Mouse (Mus musculus): ENCODE measurements around the gene Adk. TPM values are rescaled to one million over a fixed set of nuclear protein-coding genes. Genes with fewer than 3 reads are reported as not detected.

Adk gene
- polyA plus RNA-seq, 1 experiment: 21.0 TPM

DNA sequence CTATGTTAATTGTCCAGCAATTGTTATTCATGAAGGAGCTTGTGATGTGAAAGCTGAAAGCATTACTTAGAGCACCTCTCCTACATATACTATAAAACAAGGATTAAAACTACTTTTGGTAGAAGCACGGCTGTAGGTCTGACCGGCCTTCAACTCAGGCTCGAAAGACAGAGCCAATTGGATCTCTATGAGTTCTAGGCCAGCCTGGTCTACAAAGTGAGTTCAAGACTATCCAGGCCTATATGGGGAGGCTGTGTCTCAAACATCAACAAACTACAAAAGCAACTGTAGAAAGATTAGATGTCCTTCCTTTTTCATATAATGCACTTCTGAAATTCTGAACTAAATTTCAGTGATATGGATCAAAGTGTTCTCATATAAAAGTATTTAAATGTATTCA, 113.7 kb downstream of the Adk start:
- TF ChIP-seq GATA1 (IDR thresholded peaks at IDR 0.05; ENCODE audit: low read length): no peak

DNA sequence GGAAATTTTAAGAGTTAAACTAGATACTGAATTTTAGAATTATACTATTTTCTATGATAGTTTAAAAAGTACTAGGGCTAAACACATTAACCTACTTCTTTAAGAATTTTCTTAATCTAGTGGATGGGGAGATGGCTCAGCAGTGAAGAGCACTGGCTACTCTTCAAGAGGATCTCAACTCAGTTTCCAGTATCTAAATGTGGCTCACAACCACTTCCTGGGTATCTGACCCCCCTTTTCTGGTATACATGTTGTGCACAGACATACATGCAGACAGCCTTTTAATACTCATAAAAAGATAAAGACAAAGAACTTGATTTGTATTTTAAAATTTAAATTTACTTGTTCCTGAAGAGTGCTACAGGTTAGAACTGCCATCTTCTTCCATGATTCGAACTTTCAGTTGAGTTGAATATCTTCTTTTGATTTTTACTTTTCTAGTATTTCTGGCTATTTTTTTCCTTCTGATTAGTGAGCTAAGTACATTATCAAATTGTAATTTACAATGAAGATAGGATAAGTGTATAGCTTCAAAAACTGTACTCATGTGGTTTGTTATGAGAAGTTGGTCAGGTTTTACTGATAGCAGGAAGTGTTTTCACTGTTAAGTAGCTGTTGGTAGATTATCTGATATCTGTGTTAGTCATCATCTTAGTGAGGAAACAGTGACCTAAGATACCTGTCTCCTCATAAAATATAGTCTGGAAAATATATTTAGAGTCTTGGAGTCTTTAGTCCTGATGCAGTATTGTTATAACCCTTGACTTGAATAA, 121.8 kb downstream of the Adk start:
- TF ChIP-seq GATA1 (IDR thresholded peaks at IDR 0.05; ENCODE audit: low read length): no peak

DNA sequence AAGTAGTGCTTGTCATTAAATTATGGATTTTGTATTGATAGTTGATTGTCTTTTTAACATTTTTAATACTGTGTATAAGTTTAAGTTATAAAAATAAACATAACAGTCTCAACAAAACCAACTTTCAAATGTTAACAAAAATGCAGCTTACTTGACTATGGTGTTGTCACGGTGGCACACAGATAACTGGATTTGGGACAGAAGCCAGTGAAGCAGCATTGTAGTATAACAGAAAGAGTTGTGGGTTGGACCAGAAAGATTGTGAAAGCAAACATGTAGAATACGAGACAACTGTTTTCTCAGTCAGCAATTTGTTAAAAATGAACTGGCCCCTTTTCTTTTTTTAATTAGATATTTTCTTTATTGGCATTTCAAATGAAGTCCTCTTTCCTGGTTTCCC, 122.4 kb downstream of the Adk start:
- TF ChIP-seq GATA1 (IDR thresholded peaks at IDR 0.05; ENCODE audit: low read length): no peak

DNA sequence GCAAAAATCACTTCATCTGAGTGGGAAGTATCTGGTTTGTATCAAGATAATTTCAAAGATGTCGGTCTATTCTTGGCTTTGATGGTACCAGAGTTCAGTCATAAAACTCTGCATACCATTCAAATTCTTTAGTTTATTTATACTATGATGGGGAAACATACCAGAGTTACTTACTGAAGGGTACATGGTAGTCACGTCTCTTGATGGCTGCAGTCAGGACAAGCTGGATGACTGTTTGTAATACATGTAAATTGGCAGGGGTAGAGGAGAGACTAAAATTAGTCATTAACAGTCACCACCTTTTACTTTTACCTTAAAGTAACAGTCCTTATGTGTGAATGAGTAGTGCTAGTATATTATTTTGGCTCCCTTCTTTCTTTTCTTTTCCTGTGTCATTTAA, 125.4 kb downstream of the Adk start:
- no peak for TF ChIP-seq GATA1 (IDR thresholded peaks at IDR 0.05; ENCODE audit: low read length)

DNA sequence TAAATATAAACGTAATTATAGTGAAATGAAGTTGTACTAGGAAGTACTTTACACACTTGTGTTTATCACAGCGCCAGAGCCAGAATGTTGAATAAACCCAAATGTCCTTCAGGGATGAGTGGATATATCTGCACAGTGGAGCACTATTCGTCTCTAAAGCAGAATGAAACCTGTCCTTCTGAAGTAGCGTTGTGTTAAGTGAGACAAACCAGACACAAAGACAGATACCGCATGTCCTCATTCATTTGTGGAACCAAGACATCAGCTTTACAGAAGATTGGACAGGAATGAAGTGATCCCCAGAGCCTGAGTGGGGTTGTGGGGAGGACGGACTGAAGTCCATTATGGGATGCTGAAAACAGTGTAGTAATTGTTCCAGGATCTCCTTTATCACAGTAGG, 126.0 kb downstream of the Adk start:
- no peak for TF ChIP-seq GATA1 (IDR thresholded peaks at IDR 0.05; ENCODE audit: low read length)

DNA sequence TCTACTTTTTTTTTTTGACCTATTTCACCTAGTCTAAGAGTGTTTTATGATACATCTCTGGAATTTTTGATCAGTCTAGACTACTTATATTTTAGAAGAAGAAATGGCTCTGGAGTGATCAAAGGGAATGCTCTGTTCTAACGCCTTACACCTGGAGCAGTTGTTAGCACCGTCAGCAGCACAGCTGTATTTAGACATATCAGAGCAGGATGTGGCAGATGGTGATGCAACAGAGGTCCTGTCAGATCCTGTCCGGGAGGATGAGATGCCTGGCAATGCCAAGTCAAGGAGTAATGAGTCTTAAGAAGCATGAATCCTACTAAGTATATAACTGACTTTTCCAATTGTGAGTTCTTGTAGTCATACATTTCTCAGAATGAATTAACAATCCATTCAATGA, 128.7 kb downstream of the Adk start:
- no peak for TF ChIP-seq GATA1 (IDR thresholded peaks at IDR 0.05; ENCODE audit: low read length)

DNA sequence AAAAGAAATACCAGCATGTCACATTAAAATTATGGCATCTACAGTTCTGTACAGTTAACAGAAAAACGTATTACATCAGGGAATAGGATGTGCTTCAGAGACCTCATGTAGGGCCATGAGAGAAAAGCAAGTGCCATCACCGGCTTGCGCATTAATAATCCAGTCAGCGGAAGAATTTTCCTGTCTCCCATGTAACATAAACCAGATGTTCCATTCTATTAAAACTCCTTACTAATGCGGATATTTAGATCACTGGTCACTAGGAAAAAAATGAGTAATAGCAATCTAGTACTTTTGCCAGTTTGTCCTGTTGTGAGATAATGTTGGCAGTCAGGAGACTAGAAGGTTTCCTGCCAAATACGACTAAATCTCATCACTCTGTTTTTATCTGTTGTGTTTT, 139.6 kb downstream of the Adk start:
- TF ChIP-seq GATA1 (IDR thresholded peaks at IDR 0.05; ENCODE audit: low read length): no peak

DNA sequence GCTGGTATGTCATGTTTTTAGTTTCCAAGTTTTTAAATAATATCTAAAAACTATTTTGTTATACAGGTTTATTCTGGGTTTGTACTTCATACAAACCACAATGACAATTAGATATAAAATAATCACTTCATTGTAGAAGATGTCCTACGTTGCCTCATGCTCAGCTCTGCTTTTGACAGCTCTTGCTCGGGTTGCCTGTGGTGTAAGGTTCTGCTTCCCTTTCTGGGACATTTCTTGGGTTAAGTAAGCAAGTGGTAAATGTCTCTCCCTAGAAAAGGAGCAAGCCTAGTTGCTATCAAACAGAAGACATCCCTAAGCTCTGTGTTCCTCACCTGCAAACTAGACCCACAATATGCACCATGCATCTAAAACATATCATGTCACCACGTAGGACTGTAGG, 140.4 kb downstream of the Adk start:
- no peak for TF ChIP-seq GATA1 (IDR thresholded peaks at IDR 0.05; ENCODE audit: low read length)

DNA sequence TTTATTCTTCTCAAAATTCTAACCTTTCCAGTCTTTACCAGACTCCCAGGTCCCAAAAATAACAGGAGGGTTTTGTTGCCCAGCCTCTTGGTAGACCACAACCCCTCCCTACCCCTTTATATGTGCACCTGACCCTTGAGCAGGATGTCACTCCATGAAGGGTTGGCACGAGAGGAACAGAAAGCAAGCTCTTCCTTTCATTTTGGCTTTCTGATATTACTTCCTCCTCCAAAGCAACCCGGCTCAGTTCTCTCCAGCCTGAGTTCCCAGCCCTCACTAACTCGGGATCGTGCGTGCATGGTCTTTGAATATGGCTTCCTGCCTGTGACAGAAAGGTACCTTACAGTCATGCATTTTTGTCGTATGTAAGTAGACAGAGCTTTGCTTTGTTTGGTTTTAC, 142.0 kb downstream of the Adk start:
- no peak for TF ChIP-seq GATA1 (IDR thresholded peaks at IDR 0.05; ENCODE audit: low read length)

DNA sequence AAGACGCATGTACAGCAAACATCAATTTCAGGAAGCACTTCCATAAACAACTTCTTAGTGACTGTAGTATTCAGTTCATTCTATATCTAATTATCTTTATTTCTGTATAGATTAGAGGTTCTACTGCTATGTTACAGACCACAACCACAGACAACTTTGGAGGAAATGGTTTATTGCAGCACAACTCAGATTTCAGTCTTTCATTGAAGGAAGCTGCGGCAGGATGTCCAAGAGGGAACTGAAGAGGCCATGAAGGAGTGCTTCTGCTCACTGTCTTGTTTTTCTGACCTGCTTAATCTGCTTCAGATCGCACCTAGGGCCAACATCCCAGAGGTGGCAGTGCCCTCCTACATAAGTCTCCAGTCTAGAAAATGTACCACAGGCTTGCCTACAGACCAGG, 148.5 kb downstream of the Adk start:
- TF ChIP-seq GATA1 (IDR thresholded peaks at IDR 0.05; ENCODE audit: low read length): no peak

DNA sequence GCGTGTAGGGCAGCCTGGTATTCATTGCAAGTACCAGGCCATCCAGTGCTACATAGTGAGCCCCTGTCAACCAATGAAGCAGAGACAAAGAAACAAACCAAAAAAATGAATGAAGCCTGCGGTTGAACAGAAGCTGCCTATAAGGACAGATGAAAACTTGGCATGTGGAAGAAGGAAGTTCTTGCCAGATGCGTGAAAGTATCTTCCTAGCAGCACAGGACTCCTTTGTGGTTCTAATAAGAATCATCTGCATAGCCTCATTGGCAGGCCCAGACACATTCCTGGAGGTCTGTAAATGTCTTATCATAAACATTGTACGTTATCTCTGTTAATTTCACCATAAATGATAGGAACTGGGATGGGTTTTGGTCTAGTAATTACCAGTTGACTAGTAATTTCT, 154.1 kb downstream of the Adk start:
- TF ChIP-seq GATA1 (IDR thresholded peaks at IDR 0.05; ENCODE audit: low read length): peak; percentile 39

DNA sequence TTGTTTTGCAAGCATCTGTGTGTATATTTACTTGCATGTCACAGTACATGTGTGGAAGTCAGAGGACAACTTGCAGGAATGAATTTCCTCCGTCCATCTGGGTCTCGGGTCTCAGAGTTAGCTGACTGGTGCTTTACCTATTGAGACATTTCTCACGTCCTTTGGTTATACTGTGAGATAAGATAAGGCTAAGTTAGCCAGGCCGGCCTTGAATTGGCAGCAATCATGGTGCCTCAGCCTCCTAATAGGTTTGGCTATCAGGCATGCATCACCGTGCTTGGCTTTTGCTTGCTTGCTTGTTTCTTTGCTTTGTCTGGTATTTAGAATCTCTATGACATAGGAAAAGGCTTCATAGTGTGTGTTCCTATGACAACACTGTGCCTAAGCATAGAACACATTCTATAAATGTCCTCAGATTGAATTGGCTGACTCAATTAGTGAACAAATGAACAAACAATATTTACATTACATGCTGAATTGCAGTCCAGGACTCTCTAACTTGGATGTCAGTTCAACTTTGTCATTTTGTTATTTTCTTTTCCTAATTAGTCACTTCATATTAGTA, 169.3 kb downstream of the Adk start:
- peak; percentile 15 for TF ChIP-seq GATA1 (IDR thresholded peaks at IDR 0.05; ENCODE audit: low read length)

DNA sequence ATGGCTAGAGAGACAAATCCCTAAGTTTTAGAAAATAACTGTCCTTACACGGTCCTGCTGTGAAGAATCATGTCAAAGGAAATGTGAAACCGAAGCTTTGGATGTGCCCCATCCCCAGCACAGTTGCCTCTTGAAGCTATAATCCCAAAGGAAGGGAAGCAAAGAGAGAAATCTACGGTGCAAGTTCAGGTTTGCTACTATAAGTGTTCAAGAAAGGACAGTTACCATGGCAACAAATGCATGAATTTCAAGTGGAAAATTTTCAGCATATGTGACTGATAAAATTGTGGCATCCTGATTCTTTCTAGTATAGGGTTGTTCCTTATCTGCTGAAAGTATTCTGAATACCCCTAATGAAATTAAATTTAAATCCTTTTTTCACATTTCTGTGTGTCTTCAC, 169.8 kb downstream of the Adk start:
- TF ChIP-seq GATA1 (IDR thresholded peaks at IDR 0.05; ENCODE audit: low read length): no peak

DNA sequence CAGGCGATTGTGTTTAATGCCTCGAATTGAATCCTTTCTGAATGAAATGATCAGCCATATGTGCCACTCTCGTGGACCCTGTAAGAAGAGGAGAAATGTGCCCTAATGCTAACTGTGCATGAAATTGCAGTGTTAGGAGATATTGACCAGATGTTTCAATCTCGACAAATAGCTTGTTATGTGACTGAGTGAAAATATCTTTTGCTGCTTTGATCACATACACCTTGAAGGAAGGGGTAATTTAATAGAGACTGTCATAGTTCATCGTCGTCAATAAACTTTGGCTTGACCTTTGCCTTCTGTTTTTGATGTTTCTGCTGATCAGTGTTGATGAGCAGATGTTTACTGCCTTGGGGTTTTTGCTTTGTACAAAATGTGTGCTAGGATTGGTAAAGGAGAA, 171.1 kb downstream of the Adk start:
- TF ChIP-seq GATA1 (IDR thresholded peaks at IDR 0.05; ENCODE audit: low read length): no peak

DNA sequence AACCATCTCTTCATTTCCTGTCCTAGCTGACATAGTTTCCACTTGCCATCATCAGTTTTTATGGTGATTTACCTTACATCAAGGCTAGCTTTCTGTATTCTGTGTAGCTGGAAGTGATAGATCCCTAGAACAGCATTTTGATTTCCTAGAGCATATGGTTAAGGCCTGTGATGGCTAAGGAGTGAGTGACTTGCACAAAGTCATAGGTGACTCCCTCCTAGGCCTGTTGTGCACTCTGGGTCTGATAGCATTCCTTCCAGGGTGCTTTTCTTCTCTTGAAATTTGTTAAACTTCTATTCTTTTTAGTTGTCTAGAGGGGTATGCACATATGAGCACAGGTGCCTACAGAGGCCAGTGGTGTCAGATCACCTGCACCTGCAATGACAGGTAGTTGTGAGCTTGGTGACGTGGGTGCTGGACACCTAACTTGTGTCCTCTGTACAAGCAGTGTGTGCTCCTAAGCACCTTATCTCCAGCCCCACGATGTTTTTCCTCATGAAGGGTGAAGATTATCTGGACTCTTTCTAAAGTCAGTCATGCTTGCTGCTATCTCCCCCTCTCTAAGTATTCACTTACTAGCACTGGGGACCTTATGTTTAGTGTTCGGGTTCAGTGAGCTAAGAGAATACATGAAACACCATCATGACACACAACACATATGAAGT, 171.7 kb downstream of the Adk start:
- no peak for TF ChIP-seq GATA1 (IDR thresholded peaks at IDR 0.05; ENCODE audit: low read length)

DNA sequence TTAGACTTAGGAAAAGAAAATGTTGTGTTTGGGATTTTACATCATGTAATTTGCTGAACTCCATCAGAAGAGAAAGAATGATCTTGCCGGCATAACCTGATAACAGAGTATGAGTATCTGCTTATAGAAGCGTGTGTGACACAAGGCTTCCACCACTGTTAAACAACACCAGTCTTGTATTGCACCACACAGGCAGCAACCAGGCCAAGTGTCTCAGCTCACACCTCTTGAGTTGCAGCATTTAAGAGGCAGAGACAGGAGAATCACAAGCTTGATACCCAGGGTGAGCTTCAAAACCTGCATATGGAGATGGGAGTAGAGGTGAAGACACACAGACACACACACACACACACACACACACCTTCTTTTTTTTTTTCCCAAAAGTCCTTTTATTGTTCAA, 184.7 kb downstream of the Adk start:
- TF ChIP-seq GATA1 (IDR thresholded peaks at IDR 0.05; ENCODE audit: low read length): no peak

DNA sequence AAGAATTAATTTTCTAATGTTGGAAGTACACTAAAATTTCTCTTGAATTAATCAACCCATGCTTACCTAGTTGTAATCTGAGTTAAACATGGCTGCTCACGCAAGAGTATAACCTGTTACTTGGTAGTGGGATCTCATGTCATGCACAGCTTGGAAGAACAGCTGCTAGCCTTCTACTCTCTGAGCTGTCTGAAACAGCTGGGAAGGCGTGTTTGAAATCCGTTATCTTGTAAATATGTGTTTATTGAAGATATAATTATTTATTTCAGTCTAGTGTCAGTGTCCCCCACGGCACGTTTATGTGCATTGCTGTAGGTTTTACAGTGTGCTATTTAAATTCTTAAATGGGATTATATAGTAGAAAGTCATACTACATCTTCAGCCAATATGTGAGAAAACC, 188.7 kb downstream of the Adk start:
- no peak for TF ChIP-seq GATA1 (IDR thresholded peaks at IDR 0.05; ENCODE audit: low read length)

Measured in G1E-ER4 (cell line).